Mouse (Mus musculus) heart, postnatal 25 days (tissue): ENCODE measurements around the gene Nyap2. TPM values are rescaled to one million over a fixed set of nuclear protein-coding genes. Genes with fewer than 3 reads are reported as not detected.

ENCODE experiments used
- DNase-seq: peaks from one replicate; pipeline ENCODE4 v3.0.0; 2022; ENCODE audit warnings: low spot score
- intact Hi-C: fragments of 180-260 bp; cut with DNase I; formaldehyde crosslinking; loops from one replicate; pipeline ENCODE4 v1.15.1; 2025
- total RNA-seq, 2 experiments: library from RNA; stranded (reverse); gene quantifications; 2 replicates each; pipeline ENCODE4 v1.2.3; 2021

Nyap2 gene
- total RNA-seq, 2 experiments from 2014 or later: not detected

- intact Hi-C loops: loop anchor here (1.0 to 10.0 kb wide), 4 partner anchors 198 to 1160 kb away; no protein-coding TSS in a partner anchor
- DNase-seq: no peak
Observed at GRCm38 (mm10) chr1:81316995-81317413, 240.3 kb downstream of the Nyap2 start.

GRCm38 (mm10) chr1:81387722-81388121, 311.0 kb downstream of the Nyap2 start:
- intact Hi-C loops: no loop called here
- DNase-seq: no peak
